Mouse (Mus musculus) layer of hippocampus, postnatal 25 days (tissue): ENCODE results near the gene Hnf1b. TPM values are rescaled to one million over a fixed set of nuclear protein-coding genes. Genes with fewer than 3 reads are reported as not detected.

Experiments used
- DNase-seq, 2 experiments: peaks; one replicate each; pipeline ENCODE4 v3.0.0; 2022; ENCODE audit warnings: mixed read lengths in 2 of 2, low spot score in 1 of 2; ENCODE audit errors: extremely low spot score in 1 of 2
- total RNA-seq, 2 experiments: library from RNA; stranded (reverse); gene quantifications; 2 replicates each; pipeline ENCODE4 v1.2.3; 2021

The Hnf1b gene
- total RNA-seq, 2 experiments from 2014 or later, result 0.12 to 0.16 TPM

DNA sequence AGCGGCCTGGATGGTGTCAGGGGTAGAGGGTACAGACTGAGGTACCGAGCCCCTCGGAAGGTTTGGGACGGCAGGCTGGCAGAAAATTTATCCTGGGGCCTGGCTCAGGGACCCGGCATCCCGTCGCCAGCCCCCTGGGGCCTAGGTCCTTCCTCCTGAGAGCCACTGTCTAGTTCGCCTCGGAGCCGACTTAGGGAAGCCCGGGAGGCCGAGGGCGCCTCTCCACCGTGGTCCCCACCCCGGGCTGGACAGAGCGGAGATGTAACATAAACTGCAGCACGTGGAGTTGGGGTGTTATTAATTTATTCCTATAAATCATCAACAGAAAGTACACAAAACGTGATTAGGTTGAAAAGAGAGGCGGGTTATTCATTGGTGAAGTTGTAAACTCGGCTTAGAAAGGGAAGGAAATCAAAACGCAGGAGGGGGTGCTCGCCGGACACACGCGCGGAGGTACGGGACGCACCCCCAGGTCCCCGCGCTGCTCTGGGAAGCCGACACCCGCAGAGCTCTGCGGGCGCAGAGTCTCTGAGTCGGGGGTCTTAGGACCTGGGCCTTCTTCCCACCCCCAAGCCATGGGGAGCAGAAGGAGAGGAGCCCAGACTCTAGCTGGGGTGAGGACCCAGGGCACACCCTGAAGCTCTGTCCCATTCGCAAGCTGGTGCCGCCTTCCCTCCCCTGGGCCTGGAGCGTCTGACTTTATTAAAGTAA, 2.8 kb downstream of the Hnf1b start:
- no peak for DNase-seq

DNA sequence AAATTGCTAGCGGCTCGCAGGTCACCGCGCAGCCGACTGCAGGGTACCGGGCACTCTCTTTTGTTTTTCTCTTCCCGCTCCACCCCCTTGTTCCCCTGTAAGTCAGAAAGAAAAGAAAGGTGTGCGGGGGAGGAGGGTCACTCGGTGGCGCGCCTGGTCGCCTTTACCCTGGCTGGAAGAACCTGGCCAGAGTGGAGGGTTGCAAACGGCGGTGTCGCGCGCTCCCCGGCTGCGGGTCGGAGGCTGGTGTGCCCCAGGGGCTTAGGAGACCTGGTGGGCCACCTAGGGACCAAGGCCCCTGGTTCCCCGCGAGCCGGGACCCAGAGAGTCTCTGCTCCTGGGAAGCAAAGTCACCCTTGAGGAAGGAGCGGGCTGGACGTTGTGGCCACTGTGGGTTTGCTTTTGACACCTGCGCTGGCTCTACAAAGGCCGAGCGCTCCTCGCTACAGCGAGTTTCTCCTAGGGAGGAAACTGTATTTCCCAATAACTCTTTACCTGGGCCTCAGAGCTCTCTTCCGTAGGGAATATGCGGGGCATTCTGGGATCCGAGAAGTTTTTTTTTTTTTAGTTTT, 3.4 kb downstream of the Hnf1b start:
- DNase-seq, result no peak

DNA sequence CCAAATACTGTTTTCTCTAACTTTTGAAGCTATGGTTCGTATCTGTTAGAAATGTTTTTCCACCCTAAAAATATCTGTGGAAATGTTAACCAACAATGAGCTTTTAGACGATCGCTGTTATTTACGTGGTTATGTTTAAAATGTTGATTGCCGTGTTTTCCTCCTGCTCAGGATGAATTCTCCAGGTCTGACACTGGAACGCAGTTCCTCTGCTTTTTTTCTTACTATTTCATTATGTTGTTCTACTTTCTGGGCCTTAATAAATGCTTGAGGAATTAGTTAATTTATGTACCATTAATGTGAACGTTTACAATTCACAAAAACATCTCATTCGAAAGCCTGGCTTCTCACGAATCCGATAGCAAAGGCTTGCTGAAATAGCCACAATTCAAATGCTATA, 4.2 kb downstream of the Hnf1b start:
- no peak for DNase-seq

DNA sequence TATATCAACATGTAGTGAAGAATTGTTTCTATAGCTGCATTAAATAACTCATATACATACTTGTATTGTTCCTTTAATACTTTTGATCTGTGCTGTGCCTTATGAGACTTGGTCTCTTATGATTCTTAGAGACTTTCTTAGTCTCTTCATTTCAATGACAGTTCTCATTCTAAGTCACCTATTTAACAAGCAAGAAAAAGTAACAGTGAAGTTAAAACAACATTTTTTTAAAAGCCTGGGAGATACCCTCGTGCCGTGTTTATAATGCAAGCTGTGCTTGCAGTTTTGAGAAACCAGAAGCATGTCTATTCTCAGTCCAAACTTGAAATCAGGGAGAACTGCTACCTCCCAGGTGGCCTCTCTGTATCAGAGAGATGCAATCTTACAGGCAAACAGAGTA, 4.8 kb downstream of the Hnf1b start:
- DNase-seq, result no peak

DNA sequence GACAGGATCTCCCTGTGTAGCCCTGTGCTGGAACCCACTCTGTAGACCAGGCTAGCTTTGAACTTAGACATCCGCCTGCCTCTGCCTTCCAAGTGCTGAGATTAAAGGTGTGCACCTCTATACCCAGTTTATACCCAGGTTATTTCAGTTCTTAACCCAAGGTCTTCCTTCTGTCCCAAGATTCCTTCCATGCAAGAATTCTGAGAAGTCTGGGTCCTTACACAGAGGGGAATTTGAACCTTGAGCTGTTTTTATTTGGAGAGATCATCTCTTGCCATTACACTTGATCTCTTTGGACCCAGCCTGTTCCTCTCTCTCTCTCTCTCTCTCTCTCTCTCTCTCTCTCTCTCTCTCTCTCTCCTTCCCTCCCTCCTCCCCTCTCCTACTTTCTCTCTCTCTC, 7.4 kb downstream of the Hnf1b start:
- no peak for DNase-seq

DNA sequence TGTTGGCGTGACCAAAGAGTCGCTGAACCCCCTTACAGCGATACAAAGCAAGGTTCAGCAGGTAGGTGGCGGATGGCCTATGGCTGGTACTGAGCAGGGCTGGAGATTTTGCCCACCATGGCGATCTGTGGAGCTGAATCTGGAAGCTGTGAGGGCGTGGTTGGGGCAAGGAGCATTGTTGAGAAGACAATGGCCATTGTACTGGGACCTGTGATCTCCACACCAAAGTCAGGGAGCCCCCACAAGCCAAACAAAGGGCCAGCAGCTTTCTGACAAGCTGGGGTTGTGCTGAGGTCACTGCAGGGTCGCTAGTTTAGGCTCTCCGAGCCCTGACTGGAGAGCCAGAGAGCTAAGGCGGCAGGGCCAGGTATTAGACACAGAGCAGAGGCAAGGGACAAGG, 15.4 kb downstream of the Hnf1b start:
- DNase-seq, result no peak

DNA sequence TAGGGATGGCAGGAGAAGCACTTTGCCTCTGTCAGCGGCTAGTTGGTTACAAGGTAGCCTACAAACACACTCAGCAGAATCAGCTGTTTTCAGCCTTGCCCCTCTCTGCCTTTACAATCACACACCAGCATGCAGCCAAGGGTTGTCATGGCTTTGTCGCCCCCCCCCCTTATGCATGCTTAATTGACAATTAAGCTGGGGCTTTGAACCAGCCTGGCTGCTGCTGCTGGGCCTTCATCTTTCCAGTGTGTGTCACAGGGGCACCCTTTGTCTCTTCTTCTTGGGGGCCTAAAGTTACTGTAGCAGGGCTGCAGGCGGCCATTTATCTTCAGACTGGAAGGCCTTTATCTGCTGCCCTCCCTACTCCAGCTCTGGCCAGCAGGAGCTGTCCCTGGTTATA, 17.7 kb downstream of the Hnf1b start:
- DNase-seq, result no peak

DNA sequence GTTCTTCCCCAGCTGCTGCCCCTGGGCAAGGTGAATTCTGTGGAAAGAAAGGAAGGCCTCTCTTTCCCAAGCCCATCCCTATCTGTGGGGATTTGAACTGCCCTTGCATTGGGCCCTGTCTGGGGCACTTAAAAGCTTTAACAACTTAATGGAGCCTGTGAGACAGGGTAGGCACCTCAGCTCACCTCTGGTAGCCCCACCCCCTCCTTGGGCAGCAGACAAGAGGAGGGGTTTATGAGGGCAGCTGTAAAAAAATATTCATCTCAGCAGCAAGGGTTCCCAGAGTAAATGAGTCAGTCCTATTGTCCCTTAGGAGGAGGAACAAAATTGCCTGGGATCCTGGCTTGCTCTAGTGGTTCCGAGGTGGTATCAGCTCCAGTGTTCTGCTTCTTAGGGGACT, 19.3 kb downstream of the Hnf1b start:
- no peak for DNase-seq

DNA sequence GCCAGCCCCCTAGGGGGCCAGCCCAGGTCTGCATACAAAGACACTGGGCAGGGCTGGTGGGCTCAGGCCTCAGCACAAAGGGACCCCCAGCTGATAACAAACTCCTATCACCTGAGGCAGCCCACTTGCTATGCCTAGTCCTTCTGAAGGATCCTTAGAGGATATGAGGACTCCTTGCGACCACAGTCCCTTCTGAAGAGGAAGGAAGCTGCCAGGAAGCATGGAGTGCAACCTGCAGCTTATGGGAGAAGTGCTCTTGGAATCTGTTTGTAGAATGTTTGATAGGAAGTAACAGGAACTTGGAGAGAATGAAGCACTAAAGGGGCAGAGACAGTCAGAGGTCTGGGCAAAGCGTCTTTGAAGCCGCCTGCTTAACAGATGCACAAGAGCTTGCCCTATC, 19.8 kb downstream of the Hnf1b start:
- DNase-seq, result no peak

DNA sequence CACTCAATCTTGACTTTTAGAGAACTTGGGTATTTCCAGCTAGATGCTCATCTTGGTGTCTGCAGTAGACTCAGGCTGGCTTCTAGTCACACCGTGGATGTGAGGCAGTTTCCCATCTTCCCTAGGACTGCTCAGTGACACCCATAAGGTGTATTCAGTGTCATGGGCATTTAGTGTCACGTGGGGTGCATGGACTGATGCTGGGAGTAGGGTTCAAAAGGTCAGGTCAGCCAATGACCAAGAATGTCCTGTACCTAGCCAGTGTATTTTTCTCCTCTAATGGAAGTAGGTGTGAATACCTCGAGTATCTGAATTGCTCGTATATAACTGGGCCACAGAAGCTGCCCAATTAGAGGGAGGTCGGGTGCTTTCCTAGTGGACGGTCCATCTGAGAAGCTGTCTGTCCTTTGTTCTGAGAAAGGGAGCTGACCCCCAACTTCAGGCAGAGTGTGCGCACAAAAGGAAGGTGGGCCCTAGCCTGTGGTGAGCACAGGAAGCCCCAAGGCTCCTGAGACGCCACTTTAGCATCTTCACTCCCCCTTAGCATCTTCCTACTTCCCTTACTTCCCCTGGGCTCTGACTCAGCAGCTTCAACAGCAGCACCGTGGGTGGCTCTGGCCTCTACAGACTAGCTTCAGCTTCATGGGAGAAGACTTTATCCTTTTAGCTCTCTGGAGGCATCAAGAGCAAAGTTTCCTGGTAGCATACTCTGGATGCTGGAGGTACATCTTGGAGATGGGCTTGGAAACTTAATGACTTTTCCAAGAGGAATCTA, 22.1 kb downstream of the Hnf1b start:
- no peak for DNase-seq

DNA sequence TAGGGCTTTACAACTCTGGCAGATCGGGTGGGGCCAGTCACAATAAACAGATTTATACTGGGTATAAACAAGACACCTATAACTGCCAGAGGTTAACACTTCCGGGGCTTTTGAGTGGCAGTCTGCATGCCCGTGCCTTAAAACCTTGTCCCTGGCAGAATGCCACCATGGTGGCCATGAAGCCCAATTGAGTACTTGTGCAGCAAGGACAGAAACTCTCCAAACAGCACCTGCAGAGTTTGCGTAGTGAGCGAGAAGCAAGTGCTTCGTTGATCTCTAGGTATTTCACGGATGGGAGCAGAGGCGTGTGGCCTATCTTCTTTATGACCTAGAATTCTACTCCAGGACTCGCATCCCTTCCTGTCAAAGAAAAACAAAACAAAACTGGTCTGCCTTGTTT, 23.6 kb downstream of the Hnf1b start:
- no peak for DNase-seq

DNA sequence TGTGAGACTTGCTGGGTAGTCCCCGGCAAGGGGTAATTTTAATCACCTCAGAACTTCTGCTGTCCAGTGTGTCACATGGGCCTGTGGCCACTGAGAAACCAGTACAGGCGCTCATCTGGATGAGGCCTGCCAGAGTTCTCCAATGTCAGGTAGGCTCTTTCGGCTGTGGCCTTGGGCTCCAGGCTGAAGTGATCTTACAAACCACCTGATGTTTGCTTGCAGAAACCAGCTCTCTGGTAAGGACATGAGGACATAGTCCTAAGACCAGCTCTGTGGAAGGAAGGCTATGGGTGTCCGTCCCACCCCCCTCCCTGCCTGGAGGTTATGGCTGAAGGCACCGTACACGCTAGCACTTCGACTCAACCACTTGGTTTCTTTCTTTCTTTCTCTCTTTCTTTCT, 26.8 kb downstream of the Hnf1b start:
- DNase-seq, result no peak

DNA sequence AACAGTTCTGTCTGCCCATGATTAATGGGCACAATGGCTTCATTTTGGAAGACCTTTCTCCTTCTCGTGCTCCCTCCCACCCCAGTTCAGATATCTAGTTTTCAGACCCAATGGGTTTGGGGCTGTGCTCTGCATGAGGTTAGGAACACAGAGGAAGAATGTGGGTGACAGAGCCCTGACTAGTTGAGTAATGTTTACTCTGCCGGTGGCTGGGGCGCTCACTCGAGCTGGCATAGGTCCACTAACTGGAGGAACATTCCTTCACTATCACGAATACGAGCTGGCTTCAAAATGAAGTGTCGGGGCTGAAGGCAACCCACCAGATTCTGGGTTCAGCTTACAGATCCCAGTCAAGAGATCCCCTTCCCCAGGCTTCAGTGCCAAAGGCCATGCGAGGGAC, 27.9 kb downstream of the Hnf1b start:
- DNase-seq, result no peak

DNA sequence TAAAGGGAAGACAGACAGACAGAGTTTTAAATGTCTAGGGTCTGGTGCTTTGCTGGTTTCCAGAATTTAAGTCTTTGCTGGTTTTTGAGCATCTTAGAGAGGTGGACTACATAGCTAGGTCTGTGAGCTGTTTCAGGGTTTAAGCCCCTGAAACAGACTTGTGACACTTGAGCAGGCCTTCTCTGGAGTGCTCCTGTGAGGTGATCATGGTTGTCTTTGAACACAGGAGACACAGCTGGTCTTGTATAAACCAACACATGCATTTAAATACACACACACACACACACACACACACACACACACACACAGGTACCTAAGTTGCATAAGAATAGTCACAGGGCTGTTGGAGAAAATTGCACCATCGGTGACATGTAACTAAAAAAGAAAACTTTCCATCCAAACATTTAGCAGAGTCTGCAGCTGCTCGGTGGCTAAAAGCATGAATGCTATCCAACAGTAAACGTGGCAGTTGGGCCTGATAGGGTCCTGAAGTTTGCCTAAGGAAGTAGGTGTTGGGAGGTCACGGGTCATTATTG, 28.6 kb downstream of the Hnf1b start:
- no peak for DNase-seq

DNA sequence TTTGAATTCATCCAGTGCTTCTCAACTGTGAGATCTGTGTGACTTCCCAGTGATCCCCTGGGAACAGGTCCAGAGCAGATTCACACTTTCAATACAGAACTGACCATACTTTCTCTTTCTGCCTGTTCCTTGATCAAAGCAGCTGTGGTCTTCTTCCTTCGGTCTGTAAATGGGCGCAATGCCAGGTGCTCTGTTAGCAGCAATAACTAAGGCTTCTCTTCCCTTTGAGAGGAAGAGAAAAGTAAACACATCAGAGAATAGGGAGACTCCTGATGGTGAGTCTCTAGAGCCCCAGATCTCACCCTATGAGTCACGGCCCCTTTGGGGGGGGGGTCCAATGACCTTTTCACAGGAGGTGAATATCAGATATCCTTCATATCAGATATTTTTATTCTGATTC, 29.3 kb downstream of the Hnf1b start:
- no peak for DNase-seq

DNA sequence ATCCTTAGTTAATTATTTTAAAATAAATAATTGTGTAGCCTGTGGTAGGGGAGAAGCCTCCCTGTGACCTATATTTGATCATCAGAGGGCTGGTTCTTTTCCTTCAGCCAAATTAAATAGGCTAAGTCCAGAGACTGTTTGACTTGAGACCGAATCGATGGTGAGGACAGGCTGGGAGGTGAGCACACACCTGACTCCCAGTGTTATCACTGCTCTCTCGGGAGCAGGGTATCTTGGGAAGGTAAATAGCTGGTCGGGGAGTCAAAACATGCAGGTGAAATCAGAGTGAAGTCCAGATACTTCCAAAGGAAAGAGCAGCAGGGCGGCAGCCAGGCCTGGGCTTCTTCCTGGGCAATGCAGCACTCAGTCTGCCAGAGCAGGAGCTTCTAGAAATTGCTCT, 31.6 kb downstream of the Hnf1b start:
- no peak for DNase-seq

DNA sequence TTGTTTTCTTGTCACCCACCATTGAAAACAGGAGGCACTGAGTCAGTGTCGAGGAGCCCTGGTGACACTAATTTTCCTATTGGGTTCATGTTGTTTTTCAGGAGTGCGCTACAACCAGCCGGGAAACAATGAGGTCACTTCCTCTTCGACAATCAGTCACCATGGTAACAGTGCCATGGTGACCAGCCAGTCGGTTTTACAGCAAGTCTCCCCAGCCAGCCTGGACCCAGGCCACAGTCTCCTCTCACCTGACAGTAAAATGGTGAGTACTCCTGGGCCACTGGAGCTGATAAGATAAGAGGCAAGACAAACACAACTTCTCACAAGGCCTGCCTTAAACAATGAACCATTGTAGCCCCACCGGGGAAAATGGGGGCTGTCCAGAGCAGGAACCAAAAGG, 32.7 kb downstream of the Hnf1b start:
- no peak for DNase-seq

DNA sequence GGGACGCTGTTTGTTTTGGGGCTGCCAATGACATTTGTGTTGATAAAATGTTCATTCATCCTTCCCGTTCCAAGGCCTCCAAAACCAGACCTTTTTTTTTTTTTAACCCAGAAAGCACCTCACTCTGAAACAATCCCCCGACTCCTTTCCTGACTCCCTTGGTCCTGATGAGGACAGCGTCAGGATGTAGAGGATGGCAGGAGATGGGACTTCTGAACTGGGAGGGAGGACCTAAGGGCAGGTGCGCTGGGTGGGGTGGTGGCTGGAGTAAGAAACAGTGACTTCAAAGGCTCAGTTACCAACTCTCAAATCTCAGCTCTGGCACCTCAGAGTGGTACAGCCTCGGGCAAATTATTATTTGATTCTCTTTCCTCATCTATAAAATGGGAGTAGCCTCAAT, 33.2 kb downstream of the Hnf1b start:
- DNase-seq, result no peak

DNA sequence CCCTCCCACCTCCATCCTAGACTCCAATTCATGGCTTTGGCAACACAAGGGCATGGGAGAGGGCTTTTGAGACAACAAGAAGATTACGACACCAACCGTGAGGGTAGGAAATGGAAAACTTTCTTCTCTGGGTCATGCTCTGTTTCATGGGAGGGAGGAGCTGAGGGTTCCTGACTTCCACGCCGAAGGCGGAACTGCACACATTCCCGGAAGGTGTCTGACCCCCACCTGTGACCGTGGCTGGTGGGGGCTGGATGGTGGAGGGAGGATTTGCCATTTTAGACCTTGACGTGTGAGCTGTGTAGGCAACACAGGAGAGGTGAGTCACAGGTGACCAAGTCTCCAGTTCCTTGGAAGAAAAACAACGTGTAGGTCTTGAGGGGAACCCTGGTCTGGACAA, 33.9 kb downstream of the Hnf1b start:
- DNase-seq, result no peak

DNA sequence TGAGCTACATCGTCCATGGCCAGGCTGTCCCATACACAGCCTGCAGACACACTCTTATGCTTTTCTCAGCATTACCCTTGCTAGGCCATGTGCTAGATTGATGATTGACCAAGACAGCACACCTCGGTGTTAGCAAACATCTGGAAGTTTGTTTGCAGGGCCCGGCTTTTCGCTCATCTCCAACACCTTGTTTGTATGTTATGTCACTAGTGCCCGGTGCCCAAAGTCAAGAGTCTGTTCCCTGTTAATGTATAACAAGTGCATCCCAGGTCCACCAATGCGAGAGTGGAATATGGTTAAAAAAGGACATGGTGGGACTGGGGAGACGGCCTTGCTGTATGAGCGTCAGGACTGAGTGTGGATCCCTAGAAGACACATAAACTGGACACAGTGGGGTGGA, 35.3 kb downstream of the Hnf1b start:
- DNase-seq, result no peak

DNA sequence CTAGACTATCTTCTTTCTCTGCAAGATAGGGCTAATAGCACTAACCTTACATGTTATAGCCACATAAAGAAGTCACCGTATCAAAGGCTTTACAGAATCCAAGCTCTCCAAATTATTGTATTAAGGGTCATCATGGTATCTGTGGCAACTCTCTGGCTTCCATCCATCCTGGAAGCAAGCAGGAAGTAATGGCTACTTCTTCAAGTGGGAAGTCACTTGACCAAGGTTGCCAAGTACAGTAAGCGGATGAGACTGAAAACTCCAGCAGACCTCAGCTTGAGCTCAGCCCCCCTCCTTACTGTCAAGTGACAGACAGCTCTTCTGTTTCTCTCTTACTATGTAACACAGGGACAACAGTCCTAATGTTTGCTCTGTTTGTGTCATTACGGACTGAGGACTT, 36.9 kb downstream of the Hnf1b start:
- no peak for DNase-seq

DNA sequence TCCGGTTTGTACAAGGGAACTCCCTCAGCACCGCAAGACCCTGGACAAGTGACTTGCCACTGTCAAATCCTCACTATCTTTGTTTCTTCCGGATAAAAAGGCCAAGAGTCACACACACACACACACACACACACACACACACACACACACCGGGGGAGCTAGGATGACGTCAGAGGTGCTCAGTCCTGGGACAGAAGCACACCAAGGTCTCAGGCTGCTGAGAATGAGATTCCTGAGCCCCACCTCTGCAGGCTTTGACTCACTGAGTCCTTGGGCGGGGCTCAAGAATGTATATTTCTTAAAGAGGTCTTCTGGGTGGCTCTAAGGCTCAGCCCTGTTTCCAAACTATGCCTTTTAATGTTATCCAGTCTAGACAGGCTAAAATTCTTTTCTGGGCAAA, 41.5 kb downstream of the Hnf1b start:
- DNase-seq, result no peak
